Mouse (Mus musculus): ENCODE results near the gene Syt17.

Gene Syt17

DNA sequence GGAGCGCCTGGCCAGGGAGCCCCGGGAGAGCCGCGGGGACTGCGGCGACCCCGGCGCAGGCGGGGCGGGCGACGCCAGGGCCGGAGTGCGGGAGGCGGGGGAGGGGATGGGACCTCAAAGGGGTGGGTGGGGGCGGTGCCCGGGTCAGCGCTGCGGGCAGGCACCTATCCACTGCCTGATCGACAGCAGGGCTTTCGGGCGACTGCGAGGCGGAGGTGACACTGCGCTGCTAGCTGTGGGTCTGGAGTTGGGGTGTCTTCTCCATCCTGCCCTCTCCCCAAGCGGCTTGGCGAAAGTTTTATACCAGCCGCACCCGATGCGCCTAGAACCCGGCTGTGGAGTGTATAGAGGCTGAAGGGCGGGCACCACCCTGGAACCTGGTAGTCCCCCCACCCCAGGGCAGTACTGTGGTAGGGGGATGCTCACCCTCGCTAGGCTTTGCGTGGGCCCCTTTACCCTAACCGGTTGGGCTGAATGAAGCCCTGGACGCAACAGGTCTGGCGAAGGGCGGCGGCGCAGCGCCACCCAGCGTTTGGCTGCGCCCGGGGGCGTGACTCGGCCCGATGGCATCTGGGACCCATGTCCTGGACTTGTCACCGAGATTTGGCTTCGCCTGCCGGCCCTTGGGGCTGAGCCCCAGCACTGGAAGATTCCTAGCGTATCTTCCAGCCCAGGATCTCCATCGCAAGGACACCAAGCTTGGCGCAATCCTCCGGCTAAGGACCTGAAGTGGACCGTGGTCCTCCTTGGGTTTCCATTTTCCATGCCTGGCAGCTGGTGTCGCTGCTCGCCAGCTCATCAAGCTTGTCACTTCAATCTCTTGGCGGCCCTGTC, at the start of gene Syt17:
Syt17 (minus strand) TSS at position 89 of the 834 bp plus-strand sequence.
- peak; percentile 61 for DNase-seq (ENCODE audit: low read depth, low spot score)

DNA sequence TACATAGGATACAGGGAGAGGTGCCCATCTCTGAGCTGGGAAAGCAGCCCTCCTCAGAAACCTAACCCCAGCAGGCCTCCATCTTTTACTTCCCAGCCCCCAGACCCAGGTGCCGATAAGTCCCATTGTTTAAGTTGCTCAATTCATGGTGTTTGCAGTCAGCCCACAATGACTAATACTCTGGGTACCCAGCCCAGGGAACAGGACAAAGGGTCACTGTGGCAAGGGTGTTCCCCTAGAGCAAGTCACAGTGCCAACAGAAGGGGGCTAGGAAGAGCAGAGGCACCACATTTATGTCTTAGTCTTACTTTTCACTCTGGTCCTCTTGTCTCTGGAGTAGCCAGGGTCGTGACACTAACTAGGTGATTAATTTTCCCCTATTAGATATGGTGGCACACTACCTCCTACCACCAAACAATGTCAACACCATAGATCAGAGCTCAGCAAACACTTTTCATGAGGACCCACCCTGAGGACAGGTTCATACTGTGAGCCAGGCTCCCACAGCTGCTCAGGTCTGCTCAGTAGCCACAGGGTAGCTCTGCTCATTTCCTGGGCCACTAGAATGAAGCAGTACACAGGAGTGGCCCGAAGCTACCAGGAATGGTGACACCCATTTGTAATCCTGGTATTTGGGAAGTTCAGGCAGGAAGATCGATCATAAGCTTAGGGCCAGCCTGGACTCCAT, 47.0 kb upstream of the Syt17 start:
- DNase-seq (ENCODE audit: low read depth, low spot score), result no peak

DNA sequence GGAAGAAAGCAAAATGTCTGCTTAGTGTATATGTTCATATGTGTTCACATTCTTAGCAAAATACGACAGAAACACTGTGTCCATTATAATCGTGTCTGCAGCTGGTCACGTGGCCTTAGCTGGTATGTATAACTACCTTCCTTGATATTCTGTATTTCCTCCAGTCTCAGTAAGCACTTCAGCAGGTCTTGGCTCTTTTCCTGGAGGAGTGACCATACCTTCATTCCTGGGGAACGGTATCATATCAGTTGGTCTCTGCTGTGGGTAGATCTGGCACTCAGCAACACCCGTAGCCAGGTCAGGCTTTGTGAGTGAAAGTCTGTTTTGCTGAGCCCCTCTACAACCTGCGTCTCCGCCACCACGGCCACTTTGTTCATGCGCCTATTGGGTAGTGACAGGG, 45.9 kb upstream of the Syt17 start:
- no peak for DNase-seq (ENCODE audit: low read depth, low spot score)

DNA sequence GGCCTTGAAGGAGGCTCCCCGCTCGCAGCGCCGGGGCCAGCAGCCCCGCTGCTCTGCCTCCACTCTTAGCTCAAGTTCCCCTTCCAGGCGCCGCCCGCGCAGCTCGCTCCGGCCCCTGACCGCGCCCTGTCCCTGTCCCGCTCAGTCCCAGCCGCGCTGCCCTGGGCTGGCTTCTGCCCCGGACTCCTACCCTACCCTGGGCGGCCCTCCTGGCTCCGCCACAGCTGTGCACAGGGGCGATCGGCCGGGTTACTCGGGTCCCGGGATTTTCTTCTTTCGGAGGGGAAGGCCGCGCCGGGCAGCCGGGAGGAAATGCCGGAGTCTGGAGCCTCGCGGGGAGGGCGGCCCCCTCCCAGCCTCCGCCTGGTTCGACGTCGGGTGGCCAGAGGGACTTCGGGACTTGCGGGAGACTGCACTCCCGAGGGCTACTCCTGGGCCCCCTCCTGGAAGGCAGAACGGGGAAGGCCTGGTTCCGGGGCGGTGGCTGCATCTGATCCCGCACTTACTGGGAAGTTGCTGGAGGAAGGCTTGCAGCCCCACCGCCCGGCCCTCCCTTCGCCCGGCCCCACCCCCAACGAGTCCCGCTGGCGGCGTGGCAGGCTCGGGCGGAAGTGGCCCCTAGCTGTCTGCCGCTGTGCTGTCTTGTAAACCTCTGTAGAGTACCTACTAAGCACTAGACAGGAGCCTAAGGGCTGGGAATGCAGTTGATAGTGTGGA, 43.6 kb upstream of the Syt17 start, which contains the start of gene Itpripl2:
Itpripl2 (minus strand) TSS at position 545 of the 717 bp plus-strand sequence.
- DNase-seq (ENCODE audit: low read depth, low spot score), result peak; percentile 78

DNA sequence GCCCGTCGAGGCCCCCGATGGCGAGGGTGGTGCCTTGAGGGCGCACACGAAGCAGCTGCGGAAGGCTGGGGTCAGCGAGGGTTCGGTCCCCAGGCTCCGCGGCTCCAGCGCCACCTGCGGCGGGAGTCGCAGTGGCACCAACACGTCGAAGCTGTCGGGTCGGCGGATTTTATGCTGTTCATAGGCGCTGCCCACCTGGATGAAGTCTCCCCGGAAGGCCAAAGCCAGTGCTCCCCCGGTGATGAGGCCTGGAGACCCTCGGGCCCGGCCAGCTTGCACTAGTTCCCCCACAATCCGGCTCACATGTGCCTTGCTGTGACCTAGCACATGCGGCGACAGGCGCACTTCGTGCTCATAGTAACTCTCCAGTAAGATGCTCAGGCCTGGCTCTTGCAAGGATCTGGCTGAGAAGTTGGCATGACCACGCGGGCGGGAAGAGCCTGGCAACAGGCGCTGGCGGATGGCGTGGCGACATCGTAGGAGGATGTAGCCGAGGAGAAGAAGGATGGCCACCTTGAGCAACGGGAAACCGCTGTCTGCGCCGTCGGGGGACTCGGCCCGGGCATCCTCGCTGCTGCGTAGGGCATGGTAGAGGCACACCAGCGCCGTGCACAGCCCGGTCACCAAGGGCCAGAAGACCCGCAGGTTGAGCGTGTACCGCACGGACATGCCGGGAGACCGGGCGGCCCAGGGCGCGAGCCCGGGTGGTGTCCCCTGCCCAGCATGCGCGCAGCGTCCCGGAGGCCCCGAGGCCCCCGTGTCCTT, 42.8 kb upstream of the Syt17 start:
- peak; percentile 52 for DNase-seq (ENCODE audit: low read depth, low spot score)

DNA sequence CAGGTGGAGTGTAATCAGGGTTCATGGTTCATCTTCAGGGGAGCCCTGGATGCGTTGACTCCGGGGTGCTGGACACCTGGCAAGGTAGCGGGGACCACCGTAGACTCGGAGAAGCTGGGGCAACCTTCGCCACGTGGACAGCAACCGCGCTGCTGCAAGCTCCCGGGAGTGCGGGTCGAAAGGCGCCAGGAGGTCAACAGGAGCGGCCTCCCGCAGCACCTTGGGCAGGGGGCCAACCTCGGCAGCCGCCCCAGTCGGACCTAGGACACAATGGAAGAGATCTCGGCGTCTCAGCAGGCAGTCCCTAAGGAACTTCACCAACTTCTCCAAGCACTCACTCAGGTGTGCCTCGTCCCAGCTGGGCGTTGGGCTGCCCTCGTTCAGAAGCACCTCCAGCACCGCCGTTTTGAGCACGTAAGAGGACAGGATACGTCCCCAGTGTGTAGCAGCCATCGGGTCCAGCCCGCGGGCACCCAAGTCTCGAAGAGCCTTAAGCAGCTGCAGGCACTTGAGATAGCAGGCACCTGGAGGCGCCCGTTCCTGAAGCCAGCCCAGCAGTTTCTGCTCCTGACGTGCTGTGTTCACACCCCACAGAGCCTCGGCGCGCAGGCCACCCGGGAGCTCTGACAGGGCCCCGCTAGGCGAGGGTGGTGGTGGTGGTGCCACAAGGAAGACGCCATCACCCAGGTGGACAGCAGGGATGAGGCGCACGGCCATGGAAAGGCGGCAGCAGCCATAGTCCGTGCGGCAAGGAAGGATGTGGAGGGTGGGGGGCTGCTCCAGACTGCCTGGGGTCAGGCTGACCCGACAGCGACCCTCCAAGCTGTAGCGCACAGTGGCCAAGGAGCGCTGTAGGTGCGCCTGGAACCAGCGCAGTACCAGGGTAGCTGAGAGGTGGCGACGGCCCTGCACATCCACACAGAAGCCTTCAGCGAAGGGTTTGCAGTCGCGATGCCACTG, 42.0 kb upstream of the Syt17 start:
- peak; percentile 31 for DNase-seq (ENCODE audit: low read depth, low spot score)

DNA sequence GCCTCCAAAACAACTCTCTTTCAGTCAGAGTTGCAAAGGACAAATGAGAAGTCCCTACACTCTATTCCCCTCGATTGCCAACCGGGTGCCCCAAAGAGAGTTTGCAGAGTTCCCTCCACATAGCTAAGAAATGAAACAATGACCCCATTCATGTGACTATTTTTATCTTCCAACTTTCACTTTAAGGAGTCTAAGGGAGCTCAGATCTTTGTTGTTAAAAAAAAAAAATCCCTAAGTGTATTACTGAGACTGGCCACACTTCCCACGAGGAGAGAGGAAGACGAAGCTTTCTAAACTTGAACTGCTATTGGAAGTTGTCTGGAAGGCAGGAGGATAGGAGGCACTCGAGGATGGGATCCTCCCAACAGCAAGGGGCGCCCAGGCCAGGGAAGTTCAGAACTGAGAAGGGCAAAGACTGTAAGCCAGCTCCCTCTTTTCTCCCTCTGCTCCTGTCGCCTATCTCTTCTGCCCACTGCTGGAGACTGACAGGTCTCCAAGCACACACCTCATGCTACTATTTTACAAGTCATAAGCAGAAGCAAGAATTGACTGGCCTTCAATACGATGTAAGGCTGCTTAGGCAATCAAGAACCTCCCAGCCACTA, 40.1 kb upstream of the Syt17 start:
- no peak for DNase-seq (ENCODE audit: low read depth, low spot score)

DNA sequence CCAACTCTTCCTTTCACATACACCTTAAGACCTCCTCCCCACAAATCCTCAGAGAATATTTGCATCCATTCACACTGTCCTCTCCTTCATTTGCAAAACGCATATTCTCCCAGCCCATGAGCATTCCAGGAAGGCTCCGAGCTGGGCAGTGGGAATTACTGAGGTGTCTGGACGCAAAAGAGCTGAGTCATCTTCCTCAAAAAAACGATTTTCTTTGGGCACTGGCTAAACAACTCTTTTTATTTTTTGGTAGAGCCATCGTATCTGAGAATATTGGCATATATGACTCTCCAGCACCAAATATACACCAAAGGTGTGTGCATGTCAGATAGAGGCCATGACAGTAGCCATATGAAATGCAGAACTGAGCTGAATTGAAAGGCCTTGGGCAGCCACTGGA, 38.9 kb upstream of the Syt17 start:
- DNase-seq (ENCODE audit: low read depth, low spot score), result no peak

DNA sequence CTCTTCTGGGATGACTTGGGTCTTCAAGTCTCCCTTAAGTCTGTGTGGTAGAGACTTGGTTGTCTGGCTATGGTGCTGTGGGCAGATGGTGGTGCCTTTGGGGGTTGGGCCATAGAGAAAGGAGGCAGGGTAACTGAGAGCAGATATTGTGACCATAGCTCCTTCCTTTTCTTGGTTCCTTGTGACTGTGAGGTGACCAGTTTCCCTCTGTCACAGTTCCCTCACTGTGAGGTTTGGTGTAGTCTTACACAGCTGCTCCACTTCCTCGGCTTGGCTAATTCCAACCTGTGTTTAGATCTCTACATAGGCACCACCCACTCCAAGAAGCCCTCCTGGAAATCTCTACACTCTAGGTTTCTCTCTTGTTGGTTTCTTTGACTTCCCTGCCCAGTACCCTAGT, 36.0 kb upstream of the Syt17 start:
- DNase-seq (ENCODE audit: low read depth, low spot score), result no peak

DNA sequence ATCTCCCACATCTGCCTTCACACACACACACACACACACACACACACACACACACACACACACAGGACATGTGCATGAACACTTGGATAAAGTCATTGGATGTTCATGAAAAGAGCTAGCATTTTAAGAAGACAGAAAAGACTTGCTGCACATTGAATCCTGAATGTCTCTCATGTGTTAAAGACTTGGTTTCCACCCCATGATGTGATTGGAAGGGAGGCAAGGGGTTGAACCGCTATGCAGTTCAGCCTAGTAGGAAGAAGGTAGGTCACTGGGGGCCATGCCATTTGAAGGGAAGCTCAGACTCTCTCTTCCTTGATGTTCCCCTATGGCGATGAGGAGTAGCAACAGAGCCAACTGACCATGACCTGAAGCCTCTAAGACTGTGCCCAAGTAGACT, 34.0 kb upstream of the Syt17 start:
- no peak for DNase-seq (ENCODE audit: low read depth, low spot score)

DNA sequence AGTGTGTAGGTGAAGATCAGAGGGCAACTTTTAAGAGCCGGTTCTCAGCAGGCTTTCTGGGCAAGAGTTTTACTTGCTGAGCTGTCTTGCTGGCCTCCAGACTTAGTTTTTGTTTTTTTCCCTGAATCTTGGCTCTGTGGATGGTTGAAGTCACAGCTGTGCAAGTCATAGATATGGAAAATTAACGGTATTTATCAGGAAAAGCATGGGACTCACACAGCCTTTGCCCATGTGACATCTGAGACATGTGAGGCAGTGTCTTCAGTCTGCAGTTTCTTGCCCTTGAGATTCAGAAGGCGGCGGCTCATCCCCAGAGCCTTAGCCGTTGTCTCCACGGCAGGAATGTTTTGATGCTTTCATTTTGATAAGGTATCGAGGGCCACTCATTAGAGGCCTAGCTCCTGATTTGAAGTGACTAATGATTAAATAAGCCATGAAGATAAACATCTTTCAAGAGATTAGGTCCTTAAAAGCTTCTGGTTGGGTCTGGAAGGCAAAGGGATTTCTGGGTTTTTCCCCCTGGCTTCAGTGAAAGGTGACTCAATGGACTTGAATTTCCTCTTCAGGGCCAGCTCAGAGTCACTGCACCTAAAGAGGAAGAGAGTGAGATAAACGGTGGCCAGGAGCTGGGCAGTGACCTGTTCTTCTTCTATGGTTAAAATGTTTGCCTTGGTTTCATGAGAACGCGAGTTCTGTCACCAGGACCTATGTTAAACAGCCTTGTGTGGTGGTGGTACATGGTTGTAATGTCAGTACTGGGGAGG, 33.2 kb upstream of the Syt17 start:
- DNase-seq (ENCODE audit: low read depth, low spot score), result no peak

DNA sequence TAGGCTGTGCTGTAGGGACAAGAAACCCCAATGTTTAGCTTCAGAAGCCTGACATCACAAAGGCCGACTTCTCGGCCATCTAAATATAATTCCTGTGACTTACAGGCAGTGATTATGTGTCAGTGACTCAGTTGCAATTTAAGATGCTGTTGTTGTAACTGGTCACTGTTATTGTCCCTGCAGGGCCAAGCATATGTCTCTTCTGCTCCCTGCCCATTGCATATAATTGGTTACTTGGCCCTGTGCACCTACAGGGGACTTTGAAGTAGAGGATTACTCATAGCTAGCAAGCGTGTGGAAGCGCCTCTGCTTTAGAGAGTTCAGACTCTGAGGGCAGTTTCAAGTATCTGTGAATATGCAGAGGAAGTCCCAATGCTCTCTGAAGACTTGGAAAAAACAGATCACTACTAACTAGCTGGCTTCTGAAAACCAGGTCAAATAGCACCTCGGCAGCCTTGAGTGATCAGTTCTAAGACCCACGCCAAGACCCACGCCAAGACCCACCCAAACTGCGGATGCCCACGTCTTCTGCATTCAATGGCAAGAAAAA, 32.2 kb upstream of the Syt17 start:
- no peak for DNase-seq (ENCODE audit: low read depth, low spot score)

DNA sequence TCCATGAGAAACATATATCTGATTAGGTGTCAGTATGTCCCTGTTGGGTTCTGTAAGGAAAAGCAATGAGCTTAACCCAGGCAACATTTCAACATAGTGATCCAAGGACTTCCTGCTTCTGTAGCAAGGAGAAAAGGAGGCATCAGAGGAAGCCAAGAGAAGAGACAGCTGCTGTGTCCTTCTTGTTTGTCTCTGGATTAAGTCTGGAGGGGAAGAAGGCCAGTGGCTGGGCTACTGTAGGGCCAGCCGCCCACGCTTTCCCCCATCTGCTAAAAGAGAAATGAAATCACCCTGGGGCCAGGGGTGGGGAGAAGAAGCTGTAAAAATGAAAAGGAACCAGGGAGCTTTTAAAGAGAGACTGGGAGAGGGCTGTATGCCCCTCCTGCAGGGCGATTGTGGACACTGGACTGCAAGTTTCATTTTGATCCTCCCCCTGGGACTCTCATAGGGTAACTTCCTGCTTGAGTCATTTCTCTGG, 30.9 kb upstream of the Syt17 start:
- DNase-seq (ENCODE audit: low read depth, low spot score), result no peak

DNA sequence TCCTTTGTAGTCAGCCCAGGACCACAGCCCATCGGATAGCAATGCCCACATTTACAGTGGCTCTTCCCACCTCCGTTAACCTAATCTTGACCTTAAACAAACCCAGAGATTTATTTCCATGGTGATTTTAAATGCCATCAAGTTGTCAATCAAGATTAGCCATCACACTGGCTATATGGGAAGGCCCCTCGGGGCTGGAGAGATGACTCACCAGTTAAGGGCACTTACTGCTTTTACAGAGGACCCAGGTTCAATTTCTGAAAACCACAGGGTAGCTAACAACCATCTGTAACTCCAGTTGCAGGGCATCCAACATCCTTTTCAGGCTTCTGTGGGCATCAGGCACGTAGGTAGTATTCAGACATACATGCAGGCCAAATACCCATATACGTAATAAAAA, 28.4 kb upstream of the Syt17 start:
- DNase-seq (ENCODE audit: low read depth, low spot score), result no peak

DNA sequence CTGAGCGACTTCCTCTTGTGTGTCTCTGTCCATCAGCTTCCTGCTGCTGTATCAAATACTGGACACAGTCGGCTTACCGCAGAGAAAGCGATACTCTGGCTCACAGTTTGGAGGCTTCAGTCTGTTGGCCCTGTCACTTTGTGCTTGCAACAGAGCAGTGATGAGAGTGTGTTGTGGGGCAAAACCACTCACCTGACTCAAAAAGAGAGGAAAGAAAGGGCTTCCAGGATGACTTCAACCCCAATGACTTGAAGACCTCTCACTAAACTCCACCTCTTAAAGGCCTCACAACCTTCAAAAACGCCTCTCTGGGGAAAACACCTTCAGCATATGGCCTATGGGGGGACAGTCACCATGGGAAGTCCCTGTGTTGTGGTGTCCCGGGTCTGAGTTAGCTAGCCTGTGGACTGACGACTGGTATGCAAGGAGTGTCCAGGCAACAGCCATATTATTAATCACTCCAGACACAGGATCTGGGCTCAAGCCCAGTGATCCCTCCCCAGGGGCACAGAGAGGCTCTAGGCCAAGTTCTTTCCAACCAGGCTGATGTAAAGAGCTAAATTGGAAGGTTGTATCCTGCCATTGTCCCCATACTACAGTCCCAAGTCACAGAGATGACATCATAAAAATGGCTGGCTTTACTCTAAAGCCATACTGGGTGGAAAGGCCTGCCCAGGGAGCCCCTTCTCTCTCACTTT, 27.1 kb upstream of the Syt17 start:
- no peak for DNase-seq (ENCODE audit: low read depth, low spot score)

DNA sequence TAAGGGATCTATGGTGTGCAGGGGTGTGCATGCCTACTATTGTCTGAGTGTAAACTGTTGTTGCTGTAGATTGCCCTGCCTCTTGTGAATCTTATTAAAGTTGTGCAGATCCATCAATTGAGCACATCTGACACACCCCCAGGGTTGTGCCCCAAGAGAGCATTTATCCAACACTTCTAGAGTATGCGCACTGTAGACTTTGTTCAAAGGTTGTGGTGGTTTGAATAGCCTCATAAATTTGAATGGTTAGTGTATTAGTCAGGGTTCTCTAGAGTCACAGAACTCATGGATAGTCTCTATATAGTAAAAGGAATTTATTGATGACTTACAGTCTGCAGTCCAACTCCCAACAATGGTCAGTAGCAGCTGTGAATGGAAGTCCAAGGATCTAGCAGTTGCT, 24.9 kb upstream of the Syt17 start:
- no peak for DNase-seq (ENCODE audit: low read depth, low spot score)

DNA sequence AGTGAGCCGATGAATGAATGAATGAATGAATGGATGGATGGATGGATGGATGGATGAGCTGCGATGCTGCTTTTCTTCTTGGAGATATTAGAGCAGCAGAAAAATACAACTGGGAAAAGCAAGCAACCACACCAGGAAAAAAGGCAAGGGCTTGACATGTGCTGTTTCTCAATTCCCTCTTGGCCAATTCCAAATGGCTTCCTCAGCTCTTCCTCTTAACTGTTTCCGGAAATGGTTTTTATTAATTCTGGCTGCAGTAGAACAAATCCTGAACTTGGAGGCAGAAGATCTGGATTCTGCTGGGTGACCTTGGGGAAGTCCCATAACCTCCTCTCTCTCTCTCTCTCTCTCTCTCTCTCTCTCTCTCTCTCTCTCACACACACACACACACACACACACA, 20.0 kb upstream of the Syt17 start:
- no peak for DNase-seq (ENCODE audit: low read depth, low spot score)

DNA sequence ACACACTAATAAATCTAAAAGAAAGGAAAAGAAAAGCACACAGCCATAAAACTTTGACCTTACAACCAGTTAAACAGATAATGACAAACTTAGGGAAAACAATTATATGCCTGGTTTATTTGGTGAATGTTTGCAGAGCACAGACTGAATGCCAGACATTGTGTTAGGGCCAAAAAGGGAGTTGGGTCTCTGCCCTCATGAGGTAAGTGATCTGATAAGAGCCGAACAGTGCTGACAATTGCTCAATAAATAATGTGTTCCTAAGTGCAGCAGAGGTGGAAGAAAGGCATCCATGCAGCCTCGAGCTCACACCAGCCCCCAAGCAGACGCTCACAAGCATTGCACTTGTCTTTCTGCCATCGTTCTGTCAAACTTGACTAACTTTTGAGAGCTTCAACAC, 16.4 kb upstream of the Syt17 start:
- no peak for DNase-seq (ENCODE audit: low read depth, low spot score)

Measured in R1 (cell line).